In genomic region chr9:5822234-5822633, GRCm38 (mm10) we compare ENCODE assay signal across 19 mouse cellular contexts.
"Had no signal": no experiment of that assay in that cellular context is flagged by ENCODE, and none has a peak within 500 bp of the region (broad histone marks: within the 10 kb centered on the region; RNA-seq: fewer than 3 reads in every experiment).

No protein-coding gene starts in this region.

- H3K9me3 ChIP-seq: midbrain, embryonic 12.5 days; neural tube, embryonic 13.5 days; neural tube, embryonic 15.5 days had no signal

- H3K4me3 ChIP-seq: midbrain, embryonic 10.5 days; midbrain, embryonic 12.5 days; myocyte; neural tube, embryonic 13.5 days; neural tube, embryonic 15.5 days had no signal

- DNase-seq: lung, adult 18-20 months; lung, embryonic 14.5 days; lung, postnatal 10 days; lung, postnatal 4 days; midbrain, embryonic 14.5 days; retina, postnatal 1 day; right cerebral cortex, adult 18-20 months; right cerebral cortex, postnatal 25 days; right cerebral cortex, postnatal 4 days; spleen, adult 18-20 months; thymus, adult 18-20 months; thymus, postnatal 14 days; thymus, postnatal 36 days had no signal

- H3K4me1 ChIP-seq: midbrain, embryonic 10.5 days; midbrain, embryonic 12.5 days; neural tube, embryonic 13.5 days; neural tube, embryonic 15.5 days had no signal

- ATAC-seq: midbrain, embryonic 16.5 days had no signal

- H3K4me2 ChIP-seq: lung, embryonic 14.5 days; midbrain, embryonic 12.5 days; neural tube, embryonic 13.5 days; neural tube, embryonic 15.5 days had no signal

- H3K27ac ChIP-seq: midbrain, embryonic 10.5 days; midbrain, embryonic 12.5 days; neural tube, embryonic 13.5 days; neural tube, embryonic 15.5 days had no signal

- H3K27me3 ChIP-seq: midbrain, embryonic 12.5 days; neural tube, embryonic 13.5 days; neural tube, embryonic 15.5 days had no signal

- H3K36me3 ChIP-seq: midbrain, embryonic 10.5 days; midbrain, embryonic 12.5 days; neural tube, embryonic 13.5 days; neural tube, embryonic 15.5 days had no signal

- H3K9ac ChIP-seq: lung, embryonic 14.5 days; midbrain, embryonic 12.5 days; neural tube, embryonic 13.5 days; neural tube, embryonic 15.5 days had no signal
